Mouse (Mus musculus) cortical plate, adult 2 months (tissue): Measurements from ENCODE around the gene Zfhx3.

Experiments
- CTCF ChIP-seq: fragments of 200-500 bp; IDR thresholded peaks from 2 replicates; pipeline ENCODE4 v1.5.1; 2011; ENCODE audit warnings: mild to moderate bottlenecking, control low read depth, low read length; ENCODE audit not compliant: insufficient read depth; ENCODE audit errors: extremely low read depth
- POLR2A ChIP-seq: fragments of 200-500 bp; IDR thresholded peaks from 2 replicates; pipeline ENCODE4 v1.6.1; 2011; ENCODE audit warnings: mild to moderate bottlenecking, low read length, control low read depth; ENCODE audit not compliant: insufficient read depth; ENCODE audit errors: extremely low read depth

DNA sequence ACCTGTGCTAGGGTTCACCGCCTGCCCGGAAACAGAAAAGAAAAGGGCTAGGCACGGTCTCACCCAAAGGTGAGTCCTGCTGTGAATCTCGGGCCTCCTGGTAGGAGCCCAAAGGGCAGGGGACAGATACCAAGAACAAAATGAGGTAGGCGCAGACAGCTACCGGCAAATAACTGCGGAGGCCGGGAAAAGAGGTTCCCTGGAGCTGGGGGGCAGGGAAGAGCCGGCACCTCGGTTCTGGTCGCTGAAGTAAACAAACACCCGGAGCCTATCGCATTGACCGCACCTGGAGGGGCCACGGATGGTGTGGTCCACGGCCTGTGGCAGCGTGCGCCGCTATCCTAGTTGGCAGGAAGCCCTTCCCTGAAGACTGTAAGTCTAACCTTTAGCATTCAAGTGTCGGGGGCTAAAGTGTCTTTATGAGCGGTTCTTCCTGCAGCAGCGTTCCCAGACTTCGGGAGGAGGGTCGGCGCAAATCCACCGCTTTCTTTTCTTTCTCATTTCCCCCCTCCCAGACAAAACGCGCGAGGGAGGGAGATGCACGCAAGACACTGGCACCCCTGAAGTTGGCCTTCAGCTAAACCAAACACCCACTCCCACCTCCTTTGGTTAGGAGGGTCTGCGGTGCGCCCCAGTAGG lies 752.9 kb downstream of the Zfhx3 start:
- TF ChIP-seq CTCF: no peak
- no peak for TF ChIP-seq POLR2A
